Mouse (Mus musculus) left cerebral cortex, postnatal 36 days (tissue): ENCODE results near the gene Psma3. TPM values are rescaled to one million over a fixed set of nuclear protein-coding genes. Genes with fewer than 3 reads are reported as not detected.

Experiments
- DNase-seq, 2 experiments: peaks; one replicate each; pipeline ENCODE4 v3.0.0; 2021 to 2022; ENCODE audit warnings: low spot score in 2 of 2, mixed read lengths in 1 of 2
- intact Hi-C: fragments of 180-260 bp; cut with DNase I; formaldehyde crosslinking; loops from one replicate; pipeline ENCODE4 v1.15.1; 2025
- total RNA-seq, 2 experiments: library from RNA; stranded (reverse); gene quantifications; 2 replicates each; pipeline ENCODE4 v1.2.3; 2021

Psma3 gene
- total RNA-seq = 100 to 1,000 TPM; 175 to 184 TPM

DNA sequence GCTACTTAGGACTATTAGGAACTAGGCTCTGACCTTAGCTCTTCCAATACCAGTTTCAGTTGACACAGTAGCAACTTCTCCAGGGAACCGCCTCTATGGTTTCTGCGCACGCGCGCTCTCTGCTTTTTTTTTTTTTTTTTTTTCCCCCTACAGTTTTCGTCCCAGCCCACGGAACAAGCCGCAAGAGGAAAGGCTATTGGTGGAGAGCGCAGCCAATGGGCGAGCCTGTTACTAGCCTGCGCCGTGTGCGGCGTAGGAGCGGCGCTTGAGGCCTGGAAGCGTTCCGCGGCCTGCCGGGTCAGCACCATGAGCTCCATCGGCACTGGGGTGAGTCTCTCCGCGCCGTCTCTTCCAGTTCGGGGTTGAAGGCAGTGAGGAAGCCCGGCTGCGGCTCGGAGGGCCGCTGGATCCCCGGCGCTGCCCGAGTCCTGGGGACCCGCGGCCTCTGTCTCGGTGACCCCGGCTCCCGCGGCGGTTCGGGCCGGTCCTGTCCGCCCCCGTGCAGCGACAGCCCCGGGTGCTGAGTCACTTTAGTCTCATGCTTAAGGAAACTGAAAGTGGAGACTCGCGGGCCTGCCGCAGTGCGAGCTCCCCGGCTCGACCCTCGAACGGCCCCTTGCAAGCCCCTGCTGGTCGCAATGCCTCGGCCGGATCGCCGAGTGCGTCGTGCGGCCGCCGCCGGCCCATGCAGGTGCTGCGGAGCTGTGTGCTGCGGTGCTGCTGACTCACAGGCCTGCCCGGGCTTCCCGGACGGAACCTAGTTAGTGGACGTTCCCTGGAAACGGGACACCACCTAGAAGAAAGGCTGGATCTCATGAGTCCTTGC lies at the start of gene Psma3:
Gene Psma3 (plus strand): TSS at position 181 of the 826 bp plus-strand sequence.
- intact Hi-C loops = loop anchor here (1.0 kb wide), 1 partner anchor 36 kb away; no protein-coding TSS in a partner anchor
- peak; percentile 90 for DNase-seq

DNA sequence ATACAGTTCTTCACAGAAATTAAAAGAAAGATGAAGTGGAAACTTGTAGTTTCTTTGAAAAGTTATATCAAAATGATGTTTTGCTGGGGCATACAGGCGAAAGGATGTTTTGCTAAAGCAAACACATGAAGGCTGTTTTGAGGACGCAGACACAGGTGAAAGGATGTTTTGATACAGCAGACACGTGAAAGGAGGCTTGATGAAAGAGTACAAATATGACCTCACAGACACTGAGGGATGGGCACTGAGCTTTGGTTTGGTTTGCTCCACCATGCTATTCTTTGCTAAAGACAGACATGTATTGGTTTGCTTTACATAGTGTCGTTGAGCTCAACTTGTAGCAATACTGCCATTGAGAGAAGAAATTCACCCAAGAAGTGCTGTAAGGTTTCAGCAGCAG lies 44.6 kb upstream of the Psma3 start:
- no peak for DNase-seq
- intact Hi-C loops = no loop called here

DNA sequence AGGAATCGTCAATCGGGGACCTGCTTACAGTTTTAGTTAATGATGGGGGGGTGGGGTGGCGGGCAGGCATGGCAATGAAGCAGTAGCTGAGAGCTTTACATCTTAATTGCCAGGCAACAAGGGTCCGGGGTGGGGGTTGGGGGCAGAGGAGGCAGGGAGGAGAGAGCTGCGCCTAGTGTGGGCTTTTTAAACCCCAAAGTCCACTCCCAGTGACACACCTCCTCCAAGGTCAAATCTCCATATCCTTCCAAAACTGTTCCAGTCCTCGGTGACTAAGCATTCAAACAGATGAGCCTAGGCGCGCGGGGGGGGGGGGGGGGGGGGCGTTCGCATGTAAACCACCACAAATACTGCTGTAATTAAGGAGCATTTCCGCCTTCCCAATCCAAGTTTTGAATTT lies 37.3 kb upstream of the Psma3 start:
- intact Hi-C loops = no loop called here

DNA sequence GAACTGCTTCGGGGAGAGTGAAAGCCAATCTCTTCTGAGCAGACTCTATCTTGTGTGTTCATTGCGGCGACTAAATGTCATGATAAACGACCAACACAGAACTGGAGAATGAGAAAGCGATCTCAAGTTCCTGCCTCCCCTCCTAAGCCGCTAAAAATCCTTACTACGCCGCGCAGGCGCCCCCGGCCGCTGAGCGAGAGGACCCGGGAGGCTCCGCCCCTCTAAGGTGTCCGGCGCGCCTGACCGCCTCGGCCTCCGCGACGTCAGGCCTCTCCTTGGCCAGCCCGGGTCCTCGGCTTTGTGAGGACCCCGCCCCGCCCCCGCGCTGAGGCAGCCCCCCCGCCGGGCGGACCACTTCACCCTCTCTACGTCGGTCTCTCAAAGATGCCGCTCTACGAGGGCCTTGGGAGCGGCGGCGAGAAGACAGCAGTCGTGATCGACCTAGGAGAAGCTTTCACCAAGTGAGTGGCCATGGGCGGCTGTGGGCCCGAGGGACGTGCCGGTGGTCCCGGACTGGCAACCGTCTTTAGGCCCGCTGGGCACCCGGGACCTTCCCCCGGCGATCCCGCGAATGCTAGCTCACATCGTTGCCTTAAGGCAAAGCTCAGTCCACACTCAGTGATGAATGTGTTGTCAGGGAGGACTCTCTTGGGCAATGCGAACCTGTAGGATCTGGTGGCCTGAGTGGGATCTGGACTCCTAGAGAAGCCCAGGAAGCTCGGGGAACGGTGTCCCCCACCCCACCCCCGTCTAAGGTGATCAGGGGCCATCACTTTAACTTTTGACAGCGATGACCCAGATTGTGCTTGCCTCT lies 36.6 kb upstream of the Psma3 start, which contains the start of gene Actr10:
Gene Actr10 (plus strand): TSS at position 287 of the 814 bp plus-strand sequence.
- intact Hi-C loops = loop anchor here (1.0 kb wide), 1 partner anchor 37 kb away; the partner anchor contains the start of gene Psma3

More for the DNA sequence above, 37.3 kb upstream of the Psma3 start:
- DNase-seq = peak in 1 of 2 experiments; percentile 7

DNA sequence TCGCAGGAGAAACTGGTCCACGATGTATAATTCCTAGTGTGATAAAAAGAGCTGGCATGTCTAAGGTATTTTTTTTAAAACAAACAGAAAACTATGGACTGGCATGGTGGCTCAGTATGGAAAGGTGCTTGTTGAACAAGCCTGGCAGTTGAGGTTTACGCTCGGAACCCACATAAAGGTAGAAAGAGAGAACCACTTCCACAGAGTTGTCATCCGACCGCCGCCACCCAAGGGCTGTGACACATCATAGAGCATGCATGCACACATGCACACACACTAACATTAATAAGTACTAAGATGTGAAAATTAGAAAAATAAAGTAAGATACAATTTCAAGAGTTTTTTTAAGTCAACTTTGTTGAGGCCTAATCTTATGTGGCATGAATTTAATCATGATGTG lies 33.6 kb upstream of the Psma3 start:
- intact Hi-C loops = no loop called here
- no peak for DNase-seq

More for the DNA sequence above, 36.6 kb upstream of the Psma3 start, which contains the start of gene Actr10:
- DNase-seq = peak; percentile 89 to 90

DNA sequence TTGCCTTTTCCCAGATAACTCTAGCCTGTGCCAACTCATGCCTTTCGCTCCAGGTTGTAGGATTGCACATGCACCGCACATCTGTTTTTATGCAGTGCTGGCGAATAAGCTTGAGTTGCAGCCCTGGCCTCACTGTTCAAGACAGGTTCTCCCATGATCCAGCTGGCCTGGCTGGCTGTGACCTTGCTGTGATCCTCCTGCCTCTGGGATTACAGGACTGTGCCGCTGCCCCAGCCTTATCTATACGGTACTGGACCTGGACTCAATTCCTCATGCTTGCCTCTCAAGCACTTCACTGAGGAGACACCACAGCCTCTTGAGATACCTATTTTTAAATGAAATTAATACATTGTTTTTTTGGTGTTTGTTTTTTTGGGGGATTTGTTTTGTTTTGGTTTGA lies 30.2 kb upstream of the Psma3 start:
- DNase-seq = no peak
- intact Hi-C loops = no loop called here

DNA sequence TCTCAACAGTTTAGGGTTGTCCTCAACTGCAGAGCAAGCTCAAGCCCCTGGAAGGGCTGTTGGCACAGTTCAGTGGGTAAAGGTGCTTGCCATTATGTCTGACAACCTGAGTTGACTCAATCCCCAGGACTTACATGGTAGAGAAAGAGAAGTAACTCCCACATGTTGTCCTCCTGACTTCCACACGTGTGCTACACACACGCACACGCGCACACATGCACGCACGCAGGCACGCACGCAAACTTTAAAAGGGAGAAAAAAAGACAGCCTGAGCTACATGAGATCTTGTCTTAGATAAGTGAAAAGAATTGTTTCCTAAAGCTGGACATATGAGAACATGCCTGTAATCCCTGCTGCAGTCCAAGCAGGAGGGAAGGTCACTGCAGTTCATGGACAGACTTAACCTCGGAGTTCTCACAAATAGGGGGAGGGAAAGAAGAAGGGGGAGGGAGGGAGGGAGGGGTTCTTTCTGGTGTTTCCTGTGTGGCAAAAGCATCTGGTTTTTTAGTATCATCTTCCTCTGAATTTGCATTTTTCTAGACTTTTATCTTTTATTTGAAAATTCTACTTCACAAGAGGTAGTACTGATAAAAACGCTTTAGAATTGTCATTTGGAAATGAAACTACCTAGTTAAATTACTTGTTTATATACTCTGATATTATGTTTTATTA lies 27.7 kb upstream of the Psma3 start:
- intact Hi-C loops = no loop called here

DNA sequence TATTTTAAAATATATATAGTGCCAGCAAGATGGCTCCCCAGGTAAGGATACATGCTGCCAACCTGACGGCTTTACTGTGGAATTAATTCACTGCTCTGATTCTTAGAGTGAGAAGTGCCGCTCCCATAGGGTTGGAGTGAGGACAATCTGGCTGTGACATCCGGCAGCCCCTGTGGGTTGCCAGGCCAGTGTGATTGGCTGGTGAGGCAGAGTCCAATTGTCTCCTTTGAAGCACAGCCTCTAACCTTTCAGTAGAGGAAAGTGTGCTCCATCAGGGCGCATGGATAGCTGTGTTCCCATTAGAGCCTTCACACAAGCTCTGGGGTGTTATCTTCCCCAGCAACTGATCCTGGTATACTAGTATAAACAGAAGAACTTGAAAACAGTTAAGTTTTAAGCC lies 15.8 kb upstream of the Psma3 start:
- intact Hi-C loops = no loop called here
- no peak for DNase-seq

More for the DNA sequence above, 27.7 kb upstream of the Psma3 start:
- DNase-seq = no peak

DNA sequence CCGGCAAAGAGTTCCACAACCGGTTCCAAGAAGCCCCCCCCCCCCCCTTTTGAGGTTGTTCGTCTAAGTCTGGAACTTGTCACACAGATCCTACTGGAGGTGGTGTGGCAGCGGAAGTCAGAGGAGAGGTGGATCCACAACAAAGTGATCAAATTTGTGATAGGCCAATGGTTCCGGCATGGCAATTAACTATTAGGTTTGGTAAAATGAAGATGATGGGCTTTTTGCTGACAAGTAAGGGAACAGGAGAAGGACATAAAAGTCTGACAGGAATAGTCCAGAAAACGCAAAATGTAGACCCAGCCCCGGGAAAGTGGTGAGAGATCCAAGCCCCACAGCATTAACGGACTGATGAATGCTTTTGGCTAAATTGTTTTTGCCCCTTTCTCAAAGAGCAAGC lies 6.8 kb upstream of the Psma3 start:
- no peak for DNase-seq
- intact Hi-C loops = loop anchor here (5.0 kb wide), 1 partner anchor 50 kb away; the partner anchor contains the start of gene Arid4a

DNA sequence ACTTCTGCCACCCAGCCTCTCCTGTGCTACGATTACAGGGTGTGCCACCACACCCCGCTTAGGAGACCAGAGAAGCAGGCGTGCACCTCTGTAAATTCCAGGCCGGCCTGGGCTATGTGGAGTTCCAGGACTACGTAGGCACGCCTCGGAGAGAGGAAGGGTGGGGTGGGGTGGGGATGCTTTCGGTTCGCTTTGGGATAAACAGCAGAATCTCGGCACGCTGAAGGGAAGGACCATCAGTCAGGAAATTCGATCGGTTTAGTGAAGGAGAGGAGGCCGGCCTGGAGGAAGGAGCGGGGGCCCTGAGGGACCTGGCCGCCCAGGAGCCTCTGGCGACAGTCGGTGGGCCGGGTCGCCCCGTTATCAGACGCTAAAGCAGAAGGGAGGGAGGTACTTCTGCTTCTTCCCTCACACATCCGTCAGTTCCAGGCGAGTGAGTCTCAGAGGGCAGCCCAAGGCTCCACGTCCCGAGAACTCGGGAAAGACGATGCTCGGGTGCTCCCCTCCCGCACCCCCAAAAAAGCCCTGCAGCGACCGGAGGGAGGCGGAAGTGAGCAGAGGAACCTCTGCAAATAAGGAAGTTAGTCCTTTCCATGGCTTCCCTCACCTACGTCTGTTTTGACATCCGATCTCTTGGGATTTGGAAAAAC lies 6.2 kb upstream of the Psma3 start:
- peak; percentile 74 to 77 for DNase-seq
- intact Hi-C loops = loop anchor here (5.0 kb wide), 1 partner anchor 49 kb away; the partner anchor contains the start of gene Arid4a

DNA sequence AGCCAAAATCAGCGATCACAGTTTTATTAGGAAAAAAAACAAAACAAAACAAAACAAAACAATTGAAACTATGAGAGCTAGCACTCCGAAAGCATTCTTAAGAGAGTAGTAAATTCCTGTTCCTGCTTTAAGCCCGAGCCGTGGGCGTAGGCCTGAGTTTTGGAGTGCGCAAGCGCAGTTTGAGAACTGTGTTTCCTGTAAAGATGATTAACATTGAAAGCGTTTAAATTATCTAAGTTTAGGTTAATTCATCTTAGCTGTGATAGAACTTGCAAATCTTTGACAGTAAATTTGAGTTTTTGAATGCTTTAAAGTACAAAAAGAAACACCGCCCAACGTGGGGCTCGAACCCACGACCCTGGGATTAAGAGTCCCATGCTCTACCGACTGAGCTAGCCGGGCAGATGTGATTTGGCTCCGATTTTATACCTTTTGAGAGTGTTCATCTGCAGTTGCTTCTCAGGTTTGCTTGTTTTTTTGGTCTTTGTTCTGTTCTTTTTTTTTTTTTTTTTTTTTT lies 5.6 kb upstream of the Psma3 start:
- peak; percentile 84 to 89 for DNase-seq
- intact Hi-C loops = loop anchor here (5.0 kb wide), 1 partner anchor 48 kb away; the partner anchor contains the start of gene Arid4a

DNA sequence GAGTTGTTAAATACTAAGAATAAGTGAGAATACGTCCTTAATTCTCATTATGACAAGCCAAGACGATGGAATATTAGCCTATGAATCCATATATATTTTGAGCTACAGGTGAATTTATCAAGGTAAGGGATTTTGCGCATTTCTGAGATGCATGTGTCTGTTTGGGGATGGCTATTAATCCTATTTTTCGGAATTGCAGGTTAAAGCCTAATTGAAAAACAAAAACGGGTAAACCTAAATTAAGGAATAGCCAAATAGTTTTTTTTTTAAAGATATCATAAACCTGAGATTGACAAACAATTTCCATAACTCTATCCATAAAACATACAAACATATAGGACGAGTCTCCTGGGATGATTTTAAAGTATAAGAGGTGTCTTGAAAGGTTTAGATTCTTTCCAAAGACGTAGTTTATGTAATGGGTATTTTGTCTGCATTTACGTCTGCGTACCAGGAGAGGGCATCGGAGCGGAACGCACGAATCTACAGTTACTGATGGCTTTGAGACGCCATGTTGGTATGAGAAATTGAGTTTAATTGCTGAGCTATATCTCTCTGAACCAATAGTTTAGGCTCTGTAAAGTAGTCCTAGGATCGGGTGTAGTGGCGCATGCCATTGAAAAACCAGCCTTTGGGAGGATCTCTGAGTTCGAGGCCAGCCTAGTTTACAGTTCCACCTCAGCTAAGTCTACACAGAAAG lies 4.8 kb upstream of the Psma3 start:
- intact Hi-C loops = loop anchor here (5.0 kb wide), 1 partner anchor 48 kb away; the partner anchor contains the start of gene Arid4a
- peak; percentile 52 to 53 for DNase-seq

DNA sequence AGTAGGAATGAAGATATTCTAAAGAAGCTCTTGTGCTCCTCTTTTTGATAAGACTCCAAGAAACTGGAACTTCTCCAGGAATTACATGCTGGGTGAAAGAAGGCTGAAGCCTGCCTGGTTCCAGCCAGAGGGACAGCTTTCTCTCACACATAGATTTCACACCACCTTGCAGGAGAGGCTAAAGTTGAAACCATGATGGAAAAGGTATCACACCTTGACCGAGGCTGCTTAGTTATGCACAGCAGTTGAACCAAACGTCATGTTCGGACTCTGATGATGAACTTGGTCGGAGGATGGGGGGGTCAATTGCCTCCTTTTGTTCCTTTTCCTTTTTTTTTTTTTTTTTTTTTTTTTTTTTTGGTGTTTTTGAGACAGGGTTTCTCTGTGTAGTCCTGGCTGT lies 590 bp upstream of the Psma3 start:
- DNase-seq = no peak
- intact Hi-C loops = loop anchor here (1.0 kb wide), 1 partner anchor 36 kb away; no protein-coding TSS in a partner anchor

DNA sequence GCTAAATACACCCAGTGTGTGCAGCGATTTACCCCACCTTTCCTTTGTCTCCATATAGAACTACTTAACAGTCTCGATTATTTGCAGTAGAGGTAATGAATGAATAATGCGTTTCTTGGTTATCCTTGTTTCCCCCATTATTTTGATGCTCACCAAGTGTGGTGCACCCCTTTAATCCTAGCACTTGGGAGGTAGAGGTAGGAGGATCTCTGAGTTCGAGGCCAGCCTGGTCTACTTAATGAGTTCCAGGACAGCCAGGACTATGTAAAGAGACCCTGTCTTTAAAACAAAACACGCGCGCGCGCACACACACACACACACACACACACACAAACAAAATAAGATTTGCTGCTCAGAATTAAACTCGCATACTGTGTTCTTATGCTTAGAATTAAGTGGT lies 985 bp downstream of the Psma3 start:
- intact Hi-C loops = no loop called here
- no peak for DNase-seq

DNA sequence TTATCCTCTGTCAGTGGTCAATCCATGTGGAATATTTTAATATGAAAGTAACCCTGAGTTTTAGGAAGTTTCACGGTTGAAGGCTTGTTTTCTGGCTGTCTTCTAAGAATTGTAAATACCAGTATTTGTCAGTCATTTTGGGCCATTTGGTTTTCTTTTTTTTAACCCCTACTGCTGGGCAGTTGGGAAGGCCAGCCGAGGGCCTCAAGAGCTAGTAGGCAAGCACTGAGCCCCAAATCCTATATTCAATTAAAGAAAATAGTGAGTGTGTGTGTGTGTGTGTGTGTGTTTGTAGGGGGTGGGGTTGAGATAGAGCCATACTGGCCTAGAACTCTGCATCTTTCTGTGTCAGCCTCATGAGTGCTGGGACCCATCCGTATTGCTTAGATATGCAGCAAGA lies 1.5 kb downstream of the Psma3 start:
- DNase-seq = no peak
- intact Hi-C loops = no loop called here

DNA sequence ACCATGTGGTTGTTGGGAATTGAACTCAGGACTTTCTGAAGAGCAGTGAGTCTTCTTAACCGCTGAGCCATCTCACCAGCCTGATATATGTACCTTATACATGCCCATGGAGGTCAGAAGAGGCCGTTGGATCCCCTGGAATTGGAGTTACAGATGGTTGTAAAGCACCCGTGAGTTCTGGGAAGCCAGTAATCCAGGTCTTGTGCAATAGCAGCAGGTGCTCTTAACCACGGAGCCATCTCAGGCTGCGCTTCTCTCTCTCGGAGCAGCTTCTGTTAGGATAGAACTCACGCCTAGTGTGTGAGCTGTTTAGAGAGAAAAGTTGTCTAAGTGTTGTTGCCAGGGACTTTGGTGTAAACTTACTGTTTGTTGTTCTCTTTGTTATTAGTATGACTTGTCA lies 3.9 kb downstream of the Psma3 start:
- intact Hi-C loops = no loop called here
- no peak for DNase-seq

DNA sequence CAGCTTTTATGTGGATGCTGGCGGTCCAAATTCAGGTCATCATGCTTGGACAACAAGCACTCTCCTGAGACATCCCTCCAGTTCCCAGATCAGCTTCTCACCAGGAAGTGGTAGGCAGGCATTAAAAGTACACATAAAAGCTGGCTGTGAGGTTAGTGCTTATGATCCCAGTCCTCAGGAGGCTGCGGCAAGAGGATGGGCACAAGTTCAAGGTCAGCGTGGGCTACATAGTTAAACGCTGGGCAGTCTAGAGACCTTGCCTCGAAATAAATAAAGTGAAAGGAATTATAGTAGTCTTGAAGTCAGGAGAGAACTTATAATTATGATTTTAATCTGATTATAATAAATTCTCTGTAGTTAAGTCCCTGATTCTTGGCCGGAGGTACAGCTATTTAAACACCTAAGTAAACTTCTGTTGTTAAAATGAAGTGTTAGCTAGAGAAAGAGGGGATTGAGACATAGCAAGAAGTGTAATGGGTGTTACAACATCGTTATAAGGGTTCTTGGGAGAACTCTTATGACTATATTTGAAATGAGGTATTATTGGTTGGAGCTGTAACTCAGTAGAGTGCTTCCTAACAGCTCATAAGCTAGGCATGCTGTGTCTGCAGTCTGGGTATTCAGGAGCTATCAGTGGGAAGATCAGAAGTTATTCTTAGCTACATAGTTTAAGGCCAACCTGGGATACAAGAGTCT lies 10.6 kb downstream of the Psma3 start:
- no peak for DNase-seq

DNA sequence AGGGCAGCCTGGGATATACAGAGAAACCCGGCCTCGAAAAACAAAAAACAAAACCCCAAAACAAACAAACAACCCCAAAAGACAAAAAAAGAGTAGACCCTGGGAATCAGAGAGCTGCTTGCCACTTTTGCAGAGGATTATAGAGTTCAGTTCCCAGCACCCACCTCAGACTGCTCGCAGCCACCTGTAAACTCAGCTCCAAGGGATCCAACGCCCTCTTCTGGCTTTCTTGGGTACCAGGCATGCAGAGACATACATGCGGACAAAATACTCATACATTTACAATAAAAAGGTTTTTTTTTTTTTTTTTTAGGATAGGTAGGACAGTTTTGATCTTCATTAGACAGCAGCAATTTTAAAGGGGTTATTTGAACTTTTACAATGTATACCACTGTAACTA lies 22.8 kb downstream of the Psma3 start:
- intact Hi-C loops = no loop called here
- DNase-seq = no peak

More for the DNA sequence above, 10.6 kb downstream of the Psma3 start:
- intact Hi-C loops = no loop called here
